Mouse (Mus musculus): ENCODE results near the gene Chaf1b. TPM values are rescaled to one million over a fixed set of nuclear protein-coding genes. Genes with fewer than 3 reads are reported as not detected.

Chaf1b gene
- polyA plus RNA-seq (2012), result 72.8 and 88.4 TPM in 2 replicates

DNA sequence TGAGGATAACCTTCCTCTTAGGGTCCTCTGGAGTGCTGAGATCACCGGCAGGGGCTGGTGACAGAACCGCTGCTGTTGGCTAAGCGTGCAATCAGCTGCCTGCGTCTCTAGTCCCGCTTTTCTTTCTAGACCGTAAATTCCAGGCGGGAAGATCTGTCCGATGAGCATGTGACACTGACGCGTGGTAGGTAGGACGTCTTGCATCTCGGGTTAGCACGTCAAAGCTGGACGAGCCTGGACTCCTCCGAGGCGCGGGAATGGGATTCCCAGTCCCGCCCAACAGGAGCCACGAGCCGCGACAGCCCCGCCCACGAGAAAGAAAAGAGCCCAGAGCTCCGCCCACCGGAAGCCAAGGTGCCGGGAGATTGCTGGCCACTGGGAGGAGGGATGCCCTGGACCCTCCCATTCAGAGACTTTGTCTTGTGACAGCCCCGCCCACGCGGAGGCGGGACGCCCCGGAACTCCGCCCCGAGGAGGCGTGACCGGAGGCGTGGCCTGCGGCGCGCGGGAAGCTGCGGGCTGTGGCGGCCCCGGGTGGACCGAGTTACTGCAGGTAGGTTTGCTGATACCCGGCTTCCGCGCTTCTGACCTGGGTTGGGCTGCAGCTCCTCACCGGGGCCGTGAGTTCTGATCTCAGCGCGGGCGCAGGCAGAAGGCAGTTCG, at the start of gene Chaf1b:
Gene Chaf1b, plus strand, starts transcription at position 479 of the 663 bp plus-strand sequence.

Other genes starting within 250 kb of the Chaf1b start
- gene Cbr3, start 200.7 kb upstream of the Chaf1b start, polyA plus RNA-seq (2012), result 1.3 TPM in 2 replicates
- gene Dop1b, start 172.0 kb upstream of the Chaf1b start, polyA plus RNA-seq (2012), result 14.0 and 19.2 TPM in 2 replicates
- 15.1 and 19.5 TPM in 2 replicates for gene Morc3, start 51.8 kb upstream of the Chaf1b start, polyA plus RNA-seq (2012)
- gene Cldn14, start 124.9 kb downstream of the Chaf1b start, polyA plus RNA-seq (2012), result not detected in 2 replicates
- 0.31 TPM in 1 of 2 replicates, not detected in the other for gene Sim2, start 201.0 kb downstream of the Chaf1b start, polyA plus RNA-seq (2012)